Mouse (Mus musculus): ENCODE measurements around the gene Nfkbia. TPM values are rescaled to one million over a fixed set of nuclear protein-coding genes. Genes with fewer than 3 reads are reported as not detected.
A peak's percentile ranks its signal among the peaks of the same experiment; 100 is the strongest.

Nfkbia gene
- polyA plus RNA-seq, 1 experiment: 272 TPM

- Histone ChIP-seq H3K27ac (ENCODE audit: insufficient read depth, low read depth, low read length) (peak overlapping the region; percentile 90), H3K4me1 (ENCODE audit: control insufficient read depth, insufficient read depth, insufficient read length, low read length) (peaks cover 44% of the 10 kb centered on the region; the same call in 1 of the 2 replicates), H3K4me3 (ENCODE audit: low read depth, low read length) (no peak overlapping the region), H3K36me3 (ENCODE audit: control insufficient read depth, insufficient read depth, low read length) (no peaks in the 10 kb centered on the region), H3K27me3 (ENCODE audit: control insufficient read depth, insufficient read depth, low read length) (no peaks in the 10 kb centered on the region)
- no peak for TF ChIP-seq POLR2A (IDR thresholded peaks at IDR 0.05; ENCODE audit: low read depth, low read length)
- no peak for TF ChIP-seq CTCF (IDR thresholded peaks at IDR 0.05; ENCODE audit: extremely low read depth, insufficient read length, insufficient replicate concordance, low read depth, low read length)
- 67% methylated on average over 11 of the region's 11 CpGs for WGBS
These were observed 45.1 kb downstream of the Nfkbia start for GRCm38 (mm10) chr12:55447396-55447760.

GRCm38 (mm10) chr12:55446746-55447395 lies 45.6 kb downstream of the Nfkbia start:
- Histone ChIP-seq H3K27me3 (ENCODE audit: control insufficient read depth, insufficient read depth, low read length) (no peaks in the 10 kb centered on the region), H3K27ac (ENCODE audit: insufficient read depth, low read depth, low read length) (peak overlapping the region; percentile 90), H3K36me3 (ENCODE audit: control insufficient read depth, insufficient read depth, low read length) (no peaks in the 10 kb centered on the region), H3K4me1 (ENCODE audit: control insufficient read depth, insufficient read depth, insufficient read length, low read length) (peaks cover 47% of the 10 kb centered on the region; the same call in 1 of the 2 replicates), H3K4me3 (ENCODE audit: low read depth, low read length) (no peak overlapping the region)
- 2% methylated on average over 13 of the region's 13 CpGs for WGBS
- TF ChIP-seq POLR2A (IDR thresholded peaks at IDR 0.05; ENCODE audit: low read depth, low read length): peak; percentile 44
- no peak for TF ChIP-seq CTCF (IDR thresholded peaks at IDR 0.05; ENCODE audit: extremely low read depth, insufficient read length, insufficient replicate concordance, low read depth, low read length)

- H3K27me3 ChIP-seq (ENCODE audit: control insufficient read depth, insufficient read depth, low read length): no peaks in the 10 kb centered on the region
- H3K27ac ChIP-seq (ENCODE audit: insufficient read depth, low read depth, low read length): peak overlapping the region; percentile 90
- no peak overlapping the region for H3K4me3 ChIP-seq (ENCODE audit: low read depth, low read length)
- H3K36me3 ChIP-seq (ENCODE audit: control insufficient read depth, insufficient read depth, low read length): no peaks in the 10 kb centered on the region
- no peak for TF ChIP-seq POLR2A (IDR thresholded peaks at IDR 0.05; ENCODE audit: low read depth, low read length)
- 68% methylated on average over 4 of the region's 4 CpGs for WGBS
- H3K4me1 ChIP-seq (ENCODE audit: control insufficient read depth, insufficient read depth, insufficient read length, low read length): peaks cover 48% of the 10 kb centered on the region; the same call in 1 of the 2 replicates
These were observed 46.1 kb downstream of the Nfkbia start for GRCm38 (mm10) chr12:55446366-55446745.

GRCm38 (mm10) chr12:55445583-55445982 lies 46.9 kb downstream of the Nfkbia start:
- TF ChIP-seq POLR2A (IDR thresholded peaks at IDR 0.05; ENCODE audit: low read depth, low read length): no peak
- TF ChIP-seq CTCF (IDR thresholded peaks at IDR 0.05; ENCODE audit: extremely low read depth, insufficient read length, insufficient replicate concordance, low read depth, low read length): no peak
- Histone ChIP-seq H3K27me3 (ENCODE audit: control insufficient read depth, insufficient read depth, low read length) (no peaks in the 10 kb centered on the region), H3K4me3 (ENCODE audit: low read depth, low read length) (no peak overlapping the region), H3K36me3 (ENCODE audit: control insufficient read depth, insufficient read depth, low read length) (no peaks in the 10 kb centered on the region), H3K27ac (ENCODE audit: insufficient read depth, low read depth, low read length) (no peak overlapping the region), H3K4me1 (ENCODE audit: control insufficient read depth, insufficient read depth, insufficient read length, low read length) (peaks cover 48% of the 10 kb centered on the region; the same call in 1 of the 2 replicates)
- 92% methylated on average over 4 of the region's 4 CpGs for WGBS

- H3K27ac ChIP-seq (ENCODE audit: insufficient read depth, low read depth, low read length): peak overlapping the region; percentile 90
- H3K27me3 ChIP-seq (ENCODE audit: control insufficient read depth, insufficient read depth, low read length): no peaks in the 10 kb centered on the region
- no peaks in the 10 kb centered on the region for H3K36me3 ChIP-seq (ENCODE audit: control insufficient read depth, insufficient read depth, low read length)
- no peak for TF ChIP-seq CTCF (IDR thresholded peaks at IDR 0.05; ENCODE audit: extremely low read depth, insufficient read length, insufficient replicate concordance, low read depth, low read length)
- TF ChIP-seq POLR2A (IDR thresholded peaks at IDR 0.05; ENCODE audit: low read depth, low read length): no peak
- no peak overlapping the region for H3K4me3 ChIP-seq (ENCODE audit: low read depth, low read length)
- peaks cover 45% of the 10 kb centered on the region; the same call in 1 of the 2 replicates for H3K4me1 ChIP-seq (ENCODE audit: control insufficient read depth, insufficient read depth, insufficient read length, low read length)
- 43% methylated on average over 4 of the region's 4 CpGs for WGBS
These were observed 48.4 kb downstream of the Nfkbia start for GRCm38 (mm10) chr12:55444031-55444451.

GRCm38 (mm10) chr12:55442861-55443850 lies 49.3 kb downstream of the Nfkbia start:
- H3K36me3 ChIP-seq (ENCODE audit: control insufficient read depth, insufficient read depth, low read length): no peaks in the 10 kb centered on the region
- H3K4me1 ChIP-seq (ENCODE audit: control insufficient read depth, insufficient read depth, insufficient read length, low read length): peaks cover 47% of the 10 kb centered on the region; the same call in 1 of the 2 replicates
- WGBS: 24% methylated on average over 9 of the region's 9 CpGs
- H3K4me3 ChIP-seq (ENCODE audit: low read depth, low read length): no peak overlapping the region
- peak overlapping the region; percentile 96 for H3K27ac ChIP-seq (ENCODE audit: insufficient read depth, low read depth, low read length)
- TF ChIP-seq POLR2A (IDR thresholded peaks at IDR 0.05; ENCODE audit: low read depth, low read length): no peak
- TF ChIP-seq CTCF (IDR thresholded peaks at IDR 0.05; ENCODE audit: extremely low read depth, insufficient read length, insufficient replicate concordance, low read depth, low read length): peak; percentile 26; the same call in 1 of the 2 replicates
- no peaks in the 10 kb centered on the region for H3K27me3 ChIP-seq (ENCODE audit: control insufficient read depth, insufficient read depth, low read length)

- Histone ChIP-seq H3K36me3 (ENCODE audit: control insufficient read depth, insufficient read depth, low read length) (no peaks in the 10 kb centered on the region), H3K4me3 (ENCODE audit: low read depth, low read length) (no peak overlapping the region), H3K27ac (ENCODE audit: insufficient read depth, low read depth, low read length) (peak overlapping the region; percentile 96), H3K27me3 (ENCODE audit: control insufficient read depth, insufficient read depth, low read length) (no peaks in the 10 kb centered on the region), H3K4me1 (ENCODE audit: control insufficient read depth, insufficient read depth, insufficient read length, low read length) (peaks cover 43% of the 10 kb centered on the region; the same call in 1 of the 2 replicates)
- TF ChIP-seq POLR2A (IDR thresholded peaks at IDR 0.05; ENCODE audit: low read depth, low read length) (no peak), CTCF (IDR thresholded peaks at IDR 0.05; ENCODE audit: extremely low read depth, insufficient read length, insufficient replicate concordance, low read depth, low read length) (no peak)
- 100% methylated on average over 1 of the region's 1 CpGs for WGBS
These were observed 50.2 kb downstream of the Nfkbia start for GRCm38 (mm10) chr12:55442245-55442644.
